Mouse (Mus musculus): ENCODE results near the gene Col5a1.

The Col5a1 gene

GRCm38 (mm10) chr2:27969158-27969557 lies 82.9 kb downstream of the Col5a1 start:
- peak in 1 of 2 experiments; percentile 43 for DNase-seq (ENCODE audit: low spot score in 2 of 2)

DNA sequence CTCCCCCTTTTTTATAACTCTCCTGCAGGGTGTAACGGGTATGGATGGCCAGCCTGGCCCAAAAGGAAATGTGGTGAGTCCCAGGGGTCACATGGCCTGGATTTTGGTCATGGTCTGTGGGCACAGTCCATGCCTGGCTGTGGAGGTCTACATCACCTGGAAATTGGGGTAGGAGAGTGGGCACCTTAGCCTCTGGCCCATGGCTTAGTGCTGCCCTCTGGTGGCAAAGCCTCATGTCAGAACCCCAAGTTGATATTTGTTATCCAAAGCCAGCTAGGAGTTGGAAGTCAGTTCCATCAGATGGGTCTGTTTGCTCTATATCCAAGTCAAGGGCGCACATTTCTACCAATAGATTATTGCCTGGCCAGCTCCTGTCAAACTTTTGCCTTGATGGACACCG lies 87.6 kb downstream of the Col5a1 start:
- peak in 1 of 2 experiments; percentile 61 for DNase-seq (ENCODE audit: low spot score in 2 of 2)

DNA sequence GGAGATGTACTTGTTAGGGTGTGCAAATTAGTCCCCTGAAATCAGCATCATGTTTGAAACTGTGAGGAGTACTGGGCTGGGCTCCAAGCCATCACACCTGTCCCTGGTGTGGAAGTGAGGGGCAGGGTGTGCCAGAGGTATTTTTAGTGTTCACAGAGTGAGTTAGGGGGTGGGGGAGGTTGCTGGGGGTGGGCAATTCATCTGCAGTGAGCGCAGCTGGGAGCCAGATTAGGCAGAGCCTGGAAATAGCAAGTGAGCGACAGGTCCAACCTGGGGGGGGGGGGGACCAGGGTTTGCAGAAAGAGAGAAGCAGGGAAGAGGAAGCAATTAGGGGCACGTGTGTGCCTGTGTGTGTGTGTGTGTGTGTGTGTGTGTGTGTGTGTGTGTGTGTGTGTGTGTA lies 89.6 kb downstream of the Col5a1 start:
- no peak for DNase-seq (ENCODE audit: low spot score in 2 of 2)

- DNase-seq (ENCODE audit: low spot score in 2 of 2), result no peak
Measured at GRCm38 (mm10) chr2:27976512-27976911, 90.3 kb downstream of the Col5a1 start.

DNA sequence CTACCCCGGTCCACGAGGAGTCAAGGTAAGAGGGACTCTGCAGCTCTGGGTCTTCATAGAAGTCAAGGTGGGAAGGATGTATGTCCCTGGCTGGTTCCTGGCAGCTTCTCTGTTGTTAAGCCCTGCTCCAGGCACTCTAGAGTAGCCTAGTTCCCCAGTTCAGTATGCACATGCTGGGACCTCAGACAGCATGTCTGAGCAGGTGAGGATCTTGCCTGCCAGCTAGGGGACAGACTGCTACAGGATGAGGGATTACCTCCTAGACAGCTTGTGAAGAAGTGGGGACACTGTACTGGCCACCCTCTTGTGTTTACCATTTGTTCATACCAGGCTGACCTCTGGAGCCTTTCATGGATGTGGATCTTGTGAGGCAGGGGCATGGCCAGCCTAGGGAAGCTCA lies 94.8 kb downstream of the Col5a1 start:
- DNase-seq (ENCODE audit: low spot score in 2 of 2), result no peak

DNA sequence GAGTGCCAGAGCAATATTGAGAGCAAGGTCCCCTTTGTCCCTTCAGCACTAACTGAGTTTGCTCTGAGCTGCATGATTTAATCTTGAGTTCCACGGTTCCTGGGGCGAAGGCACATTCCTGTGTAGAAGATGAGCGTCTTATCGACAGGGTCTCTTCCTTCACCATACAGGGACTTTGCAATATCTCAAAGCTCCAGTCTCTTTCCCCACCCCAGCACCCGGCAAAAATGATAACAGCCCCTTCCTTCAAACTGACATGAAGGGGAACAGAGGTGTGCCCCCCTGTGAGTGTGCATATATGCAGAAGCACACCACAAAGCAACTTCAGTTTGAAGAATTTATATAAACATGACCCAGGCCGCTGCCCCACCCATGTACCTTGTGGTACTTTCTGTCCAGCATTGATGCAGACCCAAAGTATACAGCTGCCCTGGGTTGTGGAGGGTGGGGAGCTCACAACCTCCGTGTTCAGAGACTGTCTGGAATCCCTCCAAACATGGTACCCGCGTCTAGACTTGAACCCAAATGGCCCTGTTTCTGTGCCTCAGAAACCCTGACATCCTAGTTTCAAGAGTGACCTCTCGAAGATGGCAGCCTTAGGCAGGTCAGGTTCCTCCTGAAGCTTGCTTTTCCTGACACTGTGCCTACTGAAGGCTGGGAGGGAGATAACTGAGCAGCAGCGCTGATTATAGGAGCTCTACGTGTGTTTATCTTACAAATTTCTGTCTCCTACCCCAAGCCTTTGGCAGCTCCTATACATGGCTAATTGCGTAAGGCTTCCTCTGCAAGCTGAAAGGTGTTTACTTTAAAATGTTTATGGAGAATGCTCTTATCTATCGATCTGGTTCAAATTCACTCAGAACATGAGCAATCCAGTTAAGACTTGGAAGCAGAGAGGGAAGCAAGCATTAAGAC lies 95.7 kb downstream of the Col5a1 start:
- no peak for DNase-seq (ENCODE audit: low spot score in 2 of 2)

GRCm38 (mm10) chr2:27983093-27983492 lies 96.9 kb downstream of the Col5a1 start:
- no peak for DNase-seq (ENCODE audit: low spot score in 2 of 2)

- DNase-seq (ENCODE audit: low spot score in 2 of 2), result no peak
Measured at GRCm38 (mm10) chr2:27983884-27984283, 97.7 kb downstream of the Col5a1 start.

DNA sequence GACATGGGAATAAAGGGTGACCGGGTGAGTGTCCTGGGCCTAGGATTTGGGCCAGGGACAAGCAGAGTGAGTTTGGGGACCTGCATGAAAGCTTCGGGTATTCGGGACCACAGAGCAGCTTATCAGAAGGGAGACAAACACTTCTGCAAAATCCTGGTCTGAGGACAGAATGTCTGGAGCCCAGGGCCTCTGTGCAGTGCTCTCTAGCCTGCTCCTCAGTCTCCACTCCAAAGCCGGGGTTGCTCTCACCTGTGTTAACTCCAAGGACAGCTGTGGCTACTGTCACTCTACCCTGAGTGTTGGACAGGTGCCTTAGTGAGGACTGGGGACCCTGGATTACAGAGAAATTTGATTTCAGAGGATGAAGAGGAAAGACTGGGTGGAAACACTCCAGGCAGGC lies 100.5 kb downstream of the Col5a1 start:
- DNase-seq (ENCODE audit: low spot score in 2 of 2), result no peak

- no peak for DNase-seq (ENCODE audit: low spot score in 2 of 2)
Measured at GRCm38 (mm10) chr2:27990430-27991211, 104.4 kb downstream of the Col5a1 start.

GRCm38 (mm10) chr2:27993416-27993815 lies 107.2 kb downstream of the Col5a1 start:
- DNase-seq (ENCODE audit: low spot score in 2 of 2), result no peak

GRCm38 (mm10) chr2:27999996-28000583 lies 113.9 kb downstream of the Col5a1 start:
- DNase-seq (ENCODE audit: low spot score in 2 of 2), result no peak

GRCm38 (mm10) chr2:28000660-28001059 lies 114.4 kb downstream of the Col5a1 start:
- no peak for DNase-seq (ENCODE audit: low spot score in 2 of 2)

DNA sequence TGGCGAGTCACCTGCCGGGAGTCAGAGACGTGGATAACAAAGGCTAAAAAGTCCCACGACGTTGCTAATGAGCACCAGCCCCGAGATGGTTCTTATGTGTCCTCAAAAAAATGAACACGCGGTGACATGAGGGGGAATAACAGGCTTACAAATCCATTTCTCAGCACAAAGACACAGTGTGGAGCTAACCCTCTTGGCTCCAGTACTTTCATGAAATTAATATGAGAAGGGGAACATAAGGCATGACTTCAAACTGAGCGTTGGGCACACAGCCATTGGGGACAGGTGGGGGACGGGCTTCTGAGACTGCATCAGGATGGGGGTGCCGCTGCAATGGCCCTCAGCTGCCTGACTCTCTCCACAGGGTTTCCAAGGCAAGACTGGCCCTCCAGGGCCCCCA lies 115.0 kb downstream of the Col5a1 start:
- no peak for DNase-seq (ENCODE audit: low spot score in 2 of 2)

DNA sequence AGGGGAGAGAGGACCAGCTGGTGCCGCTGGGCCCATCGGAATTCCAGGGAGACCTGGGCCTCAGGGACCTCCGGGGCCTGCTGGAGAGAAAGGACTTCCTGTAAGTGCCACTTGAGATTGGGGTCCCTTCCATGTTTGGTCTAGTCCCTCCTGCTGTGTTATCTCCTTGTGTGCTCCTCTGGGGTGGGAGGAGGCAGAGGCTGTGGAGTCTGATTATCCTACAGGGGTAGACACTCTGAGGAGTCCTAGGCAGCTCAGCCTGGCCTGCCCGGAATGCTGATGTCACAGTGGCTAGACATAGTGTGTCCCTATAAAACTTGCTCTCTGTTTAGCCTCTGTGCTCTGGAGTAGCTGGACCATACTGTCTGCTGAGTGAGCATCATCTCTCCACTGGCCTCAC lies 119.0 kb downstream of the Col5a1 start:
- DNase-seq (ENCODE audit: low spot score in 2 of 2), result no peak

GRCm38 (mm10) chr2:28008261-28008660 lies 122.0 kb downstream of the Col5a1 start:
- DNase-seq (ENCODE audit: low spot score in 2 of 2), result no peak

DNA sequence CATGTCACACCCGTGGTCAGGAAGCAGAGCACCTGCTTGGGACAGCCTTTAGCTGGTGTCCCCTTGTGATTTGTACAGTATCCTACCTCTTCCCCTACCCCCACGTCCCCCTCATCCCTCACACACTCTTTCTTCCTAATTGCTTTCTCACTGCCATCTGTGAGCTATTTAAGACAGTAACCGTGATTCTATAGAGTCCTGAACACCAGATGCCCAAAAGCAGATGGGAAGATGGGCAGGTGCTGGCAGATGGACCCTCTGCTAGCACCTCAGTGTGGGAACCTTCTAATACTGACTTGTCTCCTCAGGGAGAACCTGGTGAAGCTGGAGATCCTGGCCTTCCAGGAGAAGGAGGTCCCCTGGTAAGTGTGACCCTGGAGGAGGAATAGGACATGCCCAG lies 126.1 kb downstream of the Col5a1 start:
- DNase-seq (ENCODE audit: low spot score in 2 of 2), result no peak

DNA sequence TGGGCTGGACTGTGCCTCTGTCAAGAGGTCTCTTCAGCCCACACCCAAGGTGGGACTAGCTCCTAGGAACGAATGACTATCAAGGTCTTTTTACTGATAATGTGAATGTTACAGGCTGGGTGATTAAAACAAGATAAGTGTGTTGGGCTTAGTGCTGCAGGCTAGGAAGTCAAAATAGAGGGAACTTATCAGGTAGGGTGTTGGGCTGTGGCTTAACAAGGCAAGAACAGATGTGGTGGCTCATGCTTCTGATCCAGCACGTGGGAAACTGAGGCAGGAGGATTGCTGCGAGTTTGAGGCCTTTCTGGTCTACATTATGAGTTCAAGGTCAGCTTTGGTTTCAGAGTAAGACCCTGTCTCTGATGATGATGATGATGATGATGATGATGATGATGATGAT lies 128.6 kb downstream of the Col5a1 start:
- no peak for DNase-seq (ENCODE audit: low spot score in 2 of 2)

DNA sequence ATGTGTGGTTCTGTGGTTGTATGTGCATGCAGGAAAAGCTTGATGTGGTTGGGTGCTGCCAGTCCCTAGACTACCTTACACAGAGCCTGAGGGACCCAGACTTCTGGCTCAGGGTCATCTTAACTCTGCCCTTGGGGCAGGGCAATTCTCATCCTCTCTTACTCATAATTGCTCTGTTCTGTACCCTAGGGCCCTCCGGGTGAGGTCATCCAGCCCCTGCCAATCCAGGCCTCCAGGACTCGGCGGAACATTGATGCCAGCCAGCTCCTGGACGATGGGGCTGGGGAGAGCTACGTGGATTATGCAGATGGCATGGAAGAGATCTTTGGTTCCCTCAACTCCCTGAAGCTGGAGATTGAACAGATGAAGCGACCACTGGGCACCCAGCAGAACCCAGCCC lies 138.2 kb downstream of the Col5a1 start:
- no peak for DNase-seq (ENCODE audit: low spot score in 2 of 2)

DNA sequence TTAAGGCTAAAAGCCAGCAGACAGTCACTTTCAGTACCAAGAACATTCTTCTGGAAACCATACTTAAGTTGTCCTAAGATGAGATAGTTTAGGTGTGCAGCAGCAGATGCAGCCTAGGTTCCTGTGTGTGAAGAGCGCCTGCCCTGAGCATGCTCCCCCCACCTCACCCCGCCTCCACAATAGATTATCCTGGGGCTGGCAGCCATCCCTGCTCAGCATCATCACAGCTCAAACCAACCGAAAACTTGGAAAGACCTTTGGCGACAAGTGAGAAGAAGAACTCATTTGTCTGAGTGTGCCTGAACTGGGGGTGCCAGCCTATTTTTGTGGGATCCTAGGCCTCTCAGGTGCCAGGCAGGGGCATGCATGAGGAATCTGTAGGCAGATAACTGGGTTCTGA lies 139.6 kb downstream of the Col5a1 start:
- no peak for DNase-seq (ENCODE audit: low spot score in 2 of 2)

GRCm38 (mm10) chr2:28031860-28032259 lies 145.6 kb downstream of the Col5a1 start:
- DNase-seq (ENCODE audit: low spot score in 2 of 2), result no peak

DNA sequence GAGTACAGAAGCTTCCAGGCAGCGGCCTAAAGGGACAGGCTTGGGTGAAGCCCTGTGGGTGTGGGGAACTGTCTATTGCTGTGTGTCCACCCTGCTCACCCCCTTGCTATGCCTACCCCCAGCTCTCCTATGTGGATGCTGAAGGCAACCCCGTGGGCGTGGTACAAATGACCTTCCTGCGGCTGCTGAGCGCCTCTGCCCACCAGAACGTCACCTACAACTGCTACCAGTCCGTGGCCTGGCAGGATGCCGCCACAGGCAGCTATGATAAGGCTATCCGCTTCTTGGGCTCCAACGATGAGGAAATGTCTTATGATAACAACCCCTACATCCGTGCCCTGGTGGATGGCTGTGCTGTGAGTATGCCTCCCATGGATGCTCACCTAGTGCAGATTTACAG lies 146.2 kb downstream of the Col5a1 start:
- DNase-seq (ENCODE audit: low spot score in 2 of 2), result no peak
